Mouse (Mus musculus) CD8-positive naive resting alpha-beta T cell, adult 57 days (primary cell): ENCODE data around the gene Lnpk. TPM values are rescaled to one million over a fixed set of nuclear protein-coding genes. Genes with fewer than 3 reads are reported as not detected.

ENCODE experiments used
- total RNA-seq: library from RNA; stranded (reverse); gene quantifications from one replicate; pipeline ENCODE4 v1.2.4, GENCODE M21; 2023

Lnpk gene
- total RNA-seq = 29.9 TPM

DNA sequence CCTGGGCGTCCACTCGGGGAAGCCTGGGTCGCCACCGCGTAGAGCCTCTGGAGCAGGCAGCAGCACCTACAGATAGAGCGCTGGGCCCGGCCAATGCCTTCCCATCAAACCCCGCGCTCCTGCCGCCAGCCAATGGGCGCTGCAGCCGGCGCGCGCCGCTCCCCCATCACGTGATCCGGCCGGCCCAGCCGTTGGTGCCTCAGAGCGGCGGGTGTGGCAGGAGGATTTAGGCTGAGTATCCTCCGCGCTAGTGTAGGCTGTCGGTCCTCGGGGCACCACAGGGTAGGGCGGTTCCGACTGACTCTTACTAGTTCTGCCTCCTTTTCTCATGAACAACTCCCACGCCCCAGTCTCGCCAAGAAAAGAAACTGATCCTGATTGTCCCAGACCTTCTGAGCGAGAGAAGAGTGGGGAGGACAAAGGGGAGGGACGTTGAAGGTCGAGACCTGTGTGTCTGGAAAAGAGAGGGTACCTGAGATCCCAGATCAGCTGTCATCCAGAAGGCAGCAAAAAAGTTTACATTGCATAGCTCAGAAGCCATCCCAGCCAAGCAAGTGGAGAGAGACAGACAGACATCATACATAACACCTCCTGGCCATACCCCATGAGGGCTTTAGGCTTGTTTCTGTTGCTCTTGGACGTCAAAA is at the start of gene Lnpk:
TSS of gene Lnpk (minus strand) at position 593 of the 647 bp plus-strand sequence.

Other genes starting within 250 kb of the Lnpk start
- not detected for gene Evx2, start 80.1 kb upstream of the Lnpk start, total RNA-seq
- gene Hoxd13, start 88.9 kb upstream of the Lnpk start, total RNA-seq = not detected
- gene Hoxd12, start 95.6 kb upstream of the Lnpk start, total RNA-seq = not detected
- not detected for gene Hoxd11, start 100.1 kb upstream of the Lnpk start, total RNA-seq
- not detected for gene Hoxd10, start 112.5 kb upstream of the Lnpk start, total RNA-seq
- gene Hoxd9, start 118.3 kb upstream of the Lnpk start, total RNA-seq = not detected
- gene Hoxd8, start 125.2 kb upstream of the Lnpk start, total RNA-seq = not detected
- not detected for gene Hoxd3, start 132.5 kb upstream of the Lnpk start, total RNA-seq
- not detected for gene Hoxd4, start 132.5 kb upstream of the Lnpk start, total RNA-seq
- gene Gm28230, start 147.3 kb upstream of the Lnpk start, total RNA-seq = not detected
- gene Hoxd1, start 183.5 kb upstream of the Lnpk start, total RNA-seq = not detected
- gene Mtx2, start 246.4 kb upstream of the Lnpk start, total RNA-seq = 21.4 TPM